Mouse (Mus musculus): ENCODE data around the gene Chrna9.
"Not testable (repeated sequence)": the region's sequence is repeated elsewhere in the genome, so short reads cannot be mapped to it uniquely, and the experiment has no call there.

Chrna9 gene

GRCm38 (mm10) chr5:65956144-65957008 is 21.7 kb downstream of the Chrna9 start:
- no peak for DNase-seq (ENCODE audit: low read depth, low spot score)

GRCm38 (mm10) chr5:65958597-65958996 is 23.9 kb downstream of the Chrna9 start:
- peak; percentile 80 for DNase-seq (ENCODE audit: low read depth, low spot score)

- DNase-seq (ENCODE audit: low read depth, low spot score): no peak
These were observed 25.3 kb downstream of the Chrna9 start for GRCm38 (mm10) chr5:65959893-65960596.

- DNase-seq (ENCODE audit: low read depth, low spot score): no peak
These were observed 25.9 kb downstream of the Chrna9 start for GRCm38 (mm10) chr5:65960597-65960950.

GRCm38 (mm10) chr5:65963291-65963690 is 28.6 kb downstream of the Chrna9 start:
- DNase-seq (ENCODE audit: low read depth, low spot score): peak; percentile 44

GRCm38 (mm10) chr5:65965771-65966279 is 31.1 kb downstream of the Chrna9 start:
- DNase-seq (ENCODE audit: low read depth, low spot score): peak; percentile 68

- DNase-seq (ENCODE audit: low read depth, low spot score): no peak
These were observed 32.4 kb downstream of the Chrna9 start for GRCm38 (mm10) chr5:65967091-65967490.

- no peak for DNase-seq (ENCODE audit: low read depth, low spot score)
These were observed 33.3 kb downstream of the Chrna9 start for GRCm38 (mm10) chr5:65968004-65968403.

GRCm38 (mm10) chr5:65973189-65973588 is 38.5 kb downstream of the Chrna9 start:
- no peak for DNase-seq (ENCODE audit: low read depth, low spot score)

GRCm38 (mm10) chr5:65975731-65976130 is 41.0 kb downstream of the Chrna9 start:
- no peak for DNase-seq (ENCODE audit: low read depth, low spot score)

GRCm38 (mm10) chr5:65986426-65986825 is 51.7 kb downstream of the Chrna9 start:
- DNase-seq (ENCODE audit: low read depth, low spot score): no peak

- DNase-seq (ENCODE audit: low read depth, low spot score): not testable (repeated sequence)
These were observed 52.3 kb downstream of the Chrna9 start for GRCm38 (mm10) chr5:65987004-65987403.

GRCm38 (mm10) chr5:65991191-65991590 is 56.5 kb downstream of the Chrna9 start:
- no peak for DNase-seq (ENCODE audit: low read depth, low spot score)

GRCm38 (mm10) chr5:65994643-65995042 is 59.9 kb downstream of the Chrna9 start:
- no peak for DNase-seq (ENCODE audit: low read depth, low spot score)

GRCm38 (mm10) chr5:65997813-65998212 is 63.1 kb downstream of the Chrna9 start:
- DNase-seq (ENCODE audit: low read depth, low spot score): no peak

- no peak for DNase-seq (ENCODE audit: low read depth, low spot score)
These were observed 64.4 kb downstream of the Chrna9 start for GRCm38 (mm10) chr5:65999106-65999505.

GRCm38 (mm10) chr5:66000074-66000473 is 65.4 kb downstream of the Chrna9 start:
- DNase-seq (ENCODE audit: low read depth, low spot score): no peak

GRCm38 (mm10) chr5:66000567-66001125 is 65.9 kb downstream of the Chrna9 start:
- DNase-seq (ENCODE audit: low read depth, low spot score): no peak

GRCm38 (mm10) chr5:66001232-66001631 is 66.5 kb downstream of the Chrna9 start:
- no peak for DNase-seq (ENCODE audit: low read depth, low spot score)

- DNase-seq (ENCODE audit: low read depth, low spot score): no peak
These were observed 69.6 kb downstream of the Chrna9 start, which contains the start of gene 9130230L23Rik for GRCm38 (mm10) chr5:66004134-66004925. 9130230L23Rik (minus strand) TSS chr5:66004285.

GRCm38 (mm10) chr5:66005041-66005678 is 70.4 kb downstream of the Chrna9 start:
- no peak for DNase-seq (ENCODE audit: low read depth, low spot score)
